Mouse (Mus musculus) heart, postnatal 36 days (tissue): ENCODE measurements around the gene Agap3. TPM values are rescaled to one million over a fixed set of nuclear protein-coding genes. Genes with fewer than 3 reads are reported as not detected.

ENCODE experiments used
- DNase-seq, 2 experiments: peaks; one replicate each; pipeline ENCODE4 v3.0.0; 2021 to 2022
- intact Hi-C: fragments of 180-260 bp; cut with DNase I; formaldehyde crosslinking; loops from one replicate; pipeline ENCODE4 v1.15.1; 2025
- total RNA-seq, 2 experiments: library from RNA; stranded (reverse); gene quantifications; 2 replicates each; pipeline ENCODE4 v1.2.3; 2021

The Agap3 gene
- total RNA-seq, 2 experiments from 2014 or later, result 83.6 to 91.1 TPM

DNA sequence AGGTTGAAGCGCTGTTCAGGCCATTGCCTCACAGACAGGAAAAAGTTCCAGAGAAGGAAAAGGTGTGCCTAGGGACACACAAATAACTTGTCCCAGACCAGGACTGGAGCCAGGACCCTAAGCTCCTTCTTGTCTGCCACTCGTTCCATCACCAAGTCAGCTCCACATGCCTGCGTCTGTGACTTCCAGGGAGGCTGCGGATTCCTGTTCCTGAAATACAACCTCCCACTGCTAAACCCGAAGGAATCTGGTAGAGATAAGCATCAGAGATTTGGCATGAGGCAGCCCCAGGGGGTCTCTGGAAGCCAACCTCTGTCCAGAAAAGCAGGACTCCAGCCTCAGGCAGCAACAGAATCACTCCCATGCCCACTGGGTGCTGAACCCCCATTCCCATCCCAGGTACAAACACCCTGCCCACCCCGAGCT, 89.2 kb downstream of the Agap3 start:
- intact Hi-C loops, result loop anchor here (2.0 kb wide), 1 partner anchor 56 kb away; no protein-coding TSS in a partner anchor
- DNase-seq, result peak in 1 of 2 experiments; percentile 31

GRCm38 (mm10) chr5:24542643-24543042, 90.7 kb downstream of the Agap3 start:
- no peak for DNase-seq
- intact Hi-C loops, result no loop called here

GRCm38 (mm10) chr5:24550598-24551316, 98.8 kb downstream of the Agap3 start:
- intact Hi-C loops, result no loop called here
- no peak for DNase-seq

GRCm38 (mm10) chr5:24551317-24551688, 99.3 kb downstream of the Agap3 start:
- DNase-seq, result no peak
- intact Hi-C loops, result no loop called here

Other genes starting within 250 kb of the Agap3 start
- 10 to 100 TPM; 56.3 to 72.6 TPM for gene Kcnh2, start 100.6 kb upstream of the Agap3 start, total RNA-seq
- gene Nos3, start 87.4 kb upstream of the Agap3 start, total RNA-seq, result 10 to 100 TPM; 23.7 to 26.2 TPM
- under 1 TPM; 0.27 to 0.75 TPM for gene Atg9b, start 60.0 kb upstream of the Agap3 start, total RNA-seq
- 10 to 100 TPM; 83.7 to 84.9 TPM for gene Abcb8, start 58.5 kb upstream of the Agap3 start, total RNA-seq
- not detected for gene Asic3, start 38.8 kb upstream of the Agap3 start, total RNA-seq
- gene Cdk5, start 28.6 kb upstream of the Agap3 start, total RNA-seq, result 10 to 100 TPM; 22.5 to 23.0 TPM
- gene Slc4a2, start 28.3 kb upstream of the Agap3 start, total RNA-seq, result 10 to 100 TPM; 29.2 to 35.1 TPM
- gene Fastk, start 6.9 kb upstream of the Agap3 start, total RNA-seq, result 100 to 1,000 TPM; 288 to 310 TPM
- gene Tmub1, start 4.3 kb upstream of the Agap3 start, total RNA-seq, result 10 to 100 TPM; 11.7 to 12.1 TPM
- gene Gbx1, start 75.0 kb downstream of the Agap3 start, total RNA-seq, result not detected
- 10 to 100 TPM; 73.0 to 82.3 TPM for gene Asb10, start 88.8 kb downstream of the Agap3 start, total RNA-seq
- not detected for gene 4931409K22Rik, start 104.6 kb downstream of the Agap3 start, total RNA-seq
- gene Abcf2, start 125.3 kb downstream of the Agap3 start, total RNA-seq, result 10 to 100 TPM; 55.3 to 56.0 TPM
- gene Chpf2, start 134.6 kb downstream of the Agap3 start, total RNA-seq, result 10 to 100 TPM; 10.8 to 11.6 TPM
- gene Smarcd3, start 172.2 kb downstream of the Agap3 start, total RNA-seq, result 10 to 100 TPM; 63.2 to 64.5 TPM
- 10 to 100 TPM; 38.0 to 39.3 TPM for gene Nub1, start 233.4 kb downstream of the Agap3 start, total RNA-seq